Mouse (Mus musculus): ENCODE results near the gene Ankrd11. TPM values are rescaled to one million over a fixed set of nuclear protein-coding genes. Genes with fewer than 3 reads are reported as not detected.

Ankrd11 gene
- total and polyA plus RNA-seq, 2 experiments from 2014 or later = 75.9 to 96.6 TPM

GRCm38 (mm10) chr8:122905346-122905745, 136.7 kb downstream of the Ankrd11 start:
- Histone ChIP-seq H3K27ac (no peak overlapping the region), H3K9me3 (ENCODE audit: low read length) (no peaks in the 10 kb centered on the region), H3K27me3 (ENCODE audit: insufficient read depth, low read length) (no peaks in the 10 kb centered on the region), H3K4me1 (ENCODE audit: insufficient read depth, low read length) (no peaks in the 10 kb centered on the region; the same call in 1 of the 2 replicates), H3K4me2 (ENCODE audit: low read depth, low read length) (no peak overlapping the region), H3K36me3 (ENCODE audit: insufficient read depth, low read length) (0 out of 2 replicates have a peak, but pooled peaks cover 8% of the 10 kb centered on the region), H3K4me3 (ENCODE audit: low read length) (no peak overlapping the region), H3K9ac (replicated peaks; ENCODE audit: low read length) (no peak overlapping the region)
- no peak for ATAC-seq
- no peak for TF ChIP-seq CTCF (IDR thresholded peaks at IDR 0.05; ENCODE audit: low read depth)
- no peak for DNase-seq (ENCODE audit: low spot score)
- 90% methylated on average over 4 of the region's 4 CpGs for WGBS

DNA sequence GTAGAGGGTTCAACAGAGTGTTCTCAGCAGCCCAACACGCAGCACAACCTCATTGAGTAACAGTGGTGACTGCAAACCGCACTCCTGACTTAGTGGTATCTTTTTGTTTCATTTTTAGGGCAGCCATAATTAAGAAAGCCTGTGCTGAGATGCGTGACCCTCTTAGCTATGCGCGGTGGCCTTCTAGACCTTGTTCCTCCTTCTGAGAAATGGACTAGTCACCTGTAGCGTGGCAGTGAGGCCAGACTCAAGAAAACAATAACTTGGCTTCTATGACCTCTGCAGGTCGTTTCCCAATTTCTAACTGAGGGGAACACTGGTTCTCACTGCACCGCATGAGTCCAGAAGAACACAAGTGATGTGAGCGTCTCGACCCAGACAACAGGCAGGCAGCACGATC, 137.6 kb downstream of the Ankrd11 start:
- H3K4me3 ChIP-seq (ENCODE audit: low read length) = no peak overlapping the region
- H3K9me3 ChIP-seq (ENCODE audit: low read length) = no peaks in the 10 kb centered on the region
- no peak for TF ChIP-seq CTCF (IDR thresholded peaks at IDR 0.05; ENCODE audit: low read depth)
- 81% methylated on average over 11 of the region's 11 CpGs for WGBS
- no peak for ATAC-seq
- no peak overlapping the region for H3K4me2 ChIP-seq (ENCODE audit: low read depth, low read length)
- H3K9ac ChIP-seq (replicated peaks; ENCODE audit: low read length) = no peak overlapping the region
- 0 out of 2 replicates have a peak, but pooled peaks cover 8% of the 10 kb centered on the region for H3K36me3 ChIP-seq (ENCODE audit: insufficient read depth, low read length)
- H3K27ac ChIP-seq = no peak overlapping the region
- no peak for DNase-seq (ENCODE audit: low spot score)
- H3K27me3 ChIP-seq (ENCODE audit: insufficient read depth, low read length) = no peaks in the 10 kb centered on the region
- H3K4me1 ChIP-seq (ENCODE audit: insufficient read depth, low read length) = no peaks in the 10 kb centered on the region

- Histone ChIP-seq H3K27me3 (ENCODE audit: insufficient read depth, low read length) (no peaks in the 10 kb centered on the region), H3K4me2 (ENCODE audit: low read depth, low read length) (no peak overlapping the region), H3K36me3 (ENCODE audit: insufficient read depth, low read length) (peaks cover 7% of the 10 kb centered on the region), H3K9me3 (ENCODE audit: low read length) (no peaks in the 10 kb centered on the region), H3K27ac (no peak overlapping the region), H3K4me3 (ENCODE audit: low read length) (no peak overlapping the region), H3K9ac (replicated peaks; ENCODE audit: low read length) (no peak overlapping the region), H3K4me1 (ENCODE audit: insufficient read depth, low read length) (no peaks in the 10 kb centered on the region)
- WGBS = 27% methylated on average over 5 of the region's 5 CpGs
- no peak for DNase-seq (ENCODE audit: low spot score)
- ATAC-seq = no peak
- TF ChIP-seq CTCF (IDR thresholded peaks at IDR 0.05; ENCODE audit: low read depth) = no peak
Observed at GRCm38 (mm10) chr8:122903002-122903401, 139.1 kb downstream of the Ankrd11 start.

DNA sequence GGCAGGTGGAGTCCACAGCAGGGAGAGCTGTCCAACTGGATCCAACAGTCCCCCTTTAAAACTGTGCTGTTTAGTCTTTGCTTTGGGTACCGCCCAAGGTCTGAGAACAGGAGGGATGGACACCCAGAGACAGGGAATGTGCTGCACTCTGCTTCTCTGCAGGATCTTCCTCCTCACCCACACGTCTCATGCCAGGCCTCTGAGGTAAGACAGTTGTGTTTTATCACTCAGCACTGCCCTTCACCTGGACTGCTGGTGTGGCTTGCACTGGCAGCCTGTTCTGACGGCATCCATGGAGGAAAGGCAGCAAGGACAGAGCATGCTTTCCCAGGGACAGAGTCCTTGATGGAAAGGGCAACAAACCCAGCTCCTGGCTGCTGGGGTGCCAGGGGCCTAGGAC, 139.5 kb downstream of the Ankrd11 start:
- no peaks in the 10 kb centered on the region for H3K27me3 ChIP-seq (ENCODE audit: insufficient read depth, low read length)
- ATAC-seq = no peak
- WGBS = 53% methylated on average over 3 of the region's 3 CpGs

DNA sequence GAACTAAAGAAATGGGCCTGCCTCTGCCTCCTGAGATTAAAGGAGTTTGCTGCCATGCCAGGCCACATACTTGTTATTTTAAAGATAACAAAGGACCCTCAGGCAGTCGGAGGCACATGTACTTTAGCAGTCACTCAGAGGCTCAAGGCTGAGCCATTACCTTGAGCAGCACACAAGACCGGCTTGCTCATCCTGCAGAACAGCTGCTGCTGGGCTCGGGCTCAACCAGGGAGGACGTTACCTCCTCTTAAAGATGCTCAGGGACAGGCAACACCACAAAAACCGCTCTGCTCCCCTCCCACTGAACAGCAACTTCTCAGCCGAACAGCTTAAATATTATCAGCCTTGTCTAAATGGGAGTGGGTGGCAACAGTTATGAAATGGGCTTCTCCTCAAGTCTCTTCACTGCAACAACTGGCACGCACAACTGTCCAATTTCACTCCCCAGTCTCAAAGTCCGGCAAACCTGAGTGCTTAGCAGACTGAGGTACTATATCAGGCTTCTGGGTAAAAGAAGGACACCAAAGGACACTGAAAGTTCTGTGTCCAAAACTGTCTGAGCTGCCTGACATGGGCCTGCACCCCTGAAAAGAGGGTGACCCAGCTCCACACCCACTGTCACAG, 140.1 kb downstream of the Ankrd11 start:
- H3K4me1 ChIP-seq (ENCODE audit: insufficient read depth, low read length) = no peaks in the 10 kb centered on the region
- H3K4me3 ChIP-seq (ENCODE audit: low read length) = no peak overlapping the region
- TF ChIP-seq CTCF (IDR thresholded peaks at IDR 0.05; ENCODE audit: low read depth) = no peak
- no peaks in the 10 kb centered on the region for H3K9me3 ChIP-seq (ENCODE audit: low read length)
- no peak overlapping the region for H3K27ac ChIP-seq
- ATAC-seq = no peak
- H3K36me3 ChIP-seq (ENCODE audit: insufficient read depth, low read length) = peaks cover 12% of the 10 kb centered on the region
- H3K27me3 ChIP-seq (ENCODE audit: insufficient read depth, low read length) = no peaks in the 10 kb centered on the region
- no peak overlapping the region for H3K4me2 ChIP-seq (ENCODE audit: low read depth, low read length)
- WGBS = 80% methylated on average over 8 of the region's 8 CpGs
- no peak overlapping the region for H3K9ac ChIP-seq (replicated peaks; ENCODE audit: low read length)
- DNase-seq (ENCODE audit: low spot score) = no peak

More for the DNA sequence above, 139.5 kb downstream of the Ankrd11 start:
- Histone ChIP-seq H3K4me2 (ENCODE audit: low read depth, low read length) (no peak overlapping the region), H3K9ac (replicated peaks; ENCODE audit: low read length) (no peak overlapping the region), H3K4me1 (ENCODE audit: insufficient read depth, low read length) (no peaks in the 10 kb centered on the region), H3K4me3 (ENCODE audit: low read length) (no peak overlapping the region), H3K27ac (no peak overlapping the region), H3K36me3 (ENCODE audit: insufficient read depth, low read length) (peaks cover 11% of the 10 kb centered on the region), H3K9me3 (ENCODE audit: low read length) (no peaks in the 10 kb centered on the region)
- TF ChIP-seq CTCF (IDR thresholded peaks at IDR 0.05; ENCODE audit: low read depth) = no peak
- DNase-seq (ENCODE audit: low spot score) = no peak

GRCm38 (mm10) chr8:122901476-122901875, 140.6 kb downstream of the Ankrd11 start:
- no peak for DNase-seq (ENCODE audit: low spot score)
- 81% methylated on average over 7 of the region's 7 CpGs for WGBS
- Histone ChIP-seq H3K4me2 (ENCODE audit: low read depth, low read length) (no peak overlapping the region), H3K4me3 (ENCODE audit: low read length) (no peak overlapping the region), H3K9ac (replicated peaks; ENCODE audit: low read length) (no peak overlapping the region), H3K36me3 (ENCODE audit: insufficient read depth, low read length) (peaks cover 17% of the 10 kb centered on the region), H3K27ac (no peak overlapping the region), H3K4me1 (ENCODE audit: insufficient read depth, low read length) (no peaks in the 10 kb centered on the region), H3K27me3 (ENCODE audit: insufficient read depth, low read length) (no peaks in the 10 kb centered on the region), H3K9me3 (ENCODE audit: low read length) (no peaks in the 10 kb centered on the region)
- TF ChIP-seq CTCF (IDR thresholded peaks at IDR 0.05; ENCODE audit: low read depth) = no peak
- ATAC-seq = no peak

DNA sequence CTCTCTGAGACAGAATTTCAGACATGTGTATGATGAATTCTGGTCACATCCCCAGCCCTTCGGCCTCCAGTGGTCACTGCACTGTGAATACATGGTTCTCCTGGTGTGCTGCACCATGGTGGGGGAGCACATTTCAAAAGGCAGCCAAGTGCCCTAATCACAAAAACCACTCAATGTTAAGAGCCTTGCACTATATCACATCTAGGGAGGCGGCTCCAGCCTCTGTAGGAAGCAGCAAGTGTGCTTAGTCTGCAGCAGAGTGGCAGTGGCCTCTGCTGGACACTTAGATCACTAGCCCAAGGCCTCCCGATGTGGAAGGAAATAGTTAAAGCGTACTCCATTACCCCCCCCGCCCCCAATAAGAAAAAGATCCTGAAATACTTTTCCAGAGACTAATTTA, 143.0 kb downstream of the Ankrd11 start:
- Histone ChIP-seq H3K27me3 (ENCODE audit: insufficient read depth, low read length) (no peaks in the 10 kb centered on the region), H3K4me2 (ENCODE audit: low read depth, low read length) (no peak overlapping the region), H3K9me3 (ENCODE audit: low read length) (no peaks in the 10 kb centered on the region), H3K36me3 (ENCODE audit: insufficient read depth, low read length) (peaks cover 41% of the 10 kb centered on the region), H3K4me1 (ENCODE audit: insufficient read depth, low read length) (no peaks in the 10 kb centered on the region), H3K4me3 (ENCODE audit: low read length) (no peak overlapping the region), H3K9ac (replicated peaks; ENCODE audit: low read length) (no peak overlapping the region), H3K27ac (no peak overlapping the region)
- ATAC-seq = no peak
- DNase-seq (ENCODE audit: low spot score) = no peak
- 61% methylated on average over 5 of the region's 5 CpGs for WGBS
- peak; percentile 17; the same call in 1 of the 2 replicates for TF ChIP-seq CTCF (IDR thresholded peaks at IDR 0.05; ENCODE audit: low read depth)
